Mouse (Mus musculus): ENCODE measurements around the gene Macrod1. TPM values are rescaled to one million over a fixed set of nuclear protein-coding genes. Genes with fewer than 3 reads are reported as not detected.
A peak's percentile ranks its signal among the peaks of the same experiment; 100 is the strongest.
"Not testable (repeated sequence)": the region's sequence is repeated elsewhere in the genome, so short reads cannot be mapped to it uniquely, and the experiment has no call there.

The Macrod1 gene
- 100 to 1,000 TPM; 201 to 216 TPM for total RNA-seq (2021)
- long read RNA-seq, experiment 1, transcript Macrod1-201 (11 exons, 1,228 nt), result major isoform, 169 of 212 reads
- long read RNA-seq, experiment 1, partial matches to known transcripts, result 4 of 212 reads
- long read RNA-seq, experiment 1, other reads (novel, unspliced or antisense), result 39 of 212 reads
- long read RNA-seq, experiment 2, transcript Macrod1-201 (11 exons, 1,228 nt), result major isoform, 191 of 229 reads
- long read RNA-seq, experiment 2, partial matches to known transcripts, result 6 of 229 reads
- long read RNA-seq, experiment 2, other reads (novel, unspliced or antisense), result 32 of 229 reads

DNA sequence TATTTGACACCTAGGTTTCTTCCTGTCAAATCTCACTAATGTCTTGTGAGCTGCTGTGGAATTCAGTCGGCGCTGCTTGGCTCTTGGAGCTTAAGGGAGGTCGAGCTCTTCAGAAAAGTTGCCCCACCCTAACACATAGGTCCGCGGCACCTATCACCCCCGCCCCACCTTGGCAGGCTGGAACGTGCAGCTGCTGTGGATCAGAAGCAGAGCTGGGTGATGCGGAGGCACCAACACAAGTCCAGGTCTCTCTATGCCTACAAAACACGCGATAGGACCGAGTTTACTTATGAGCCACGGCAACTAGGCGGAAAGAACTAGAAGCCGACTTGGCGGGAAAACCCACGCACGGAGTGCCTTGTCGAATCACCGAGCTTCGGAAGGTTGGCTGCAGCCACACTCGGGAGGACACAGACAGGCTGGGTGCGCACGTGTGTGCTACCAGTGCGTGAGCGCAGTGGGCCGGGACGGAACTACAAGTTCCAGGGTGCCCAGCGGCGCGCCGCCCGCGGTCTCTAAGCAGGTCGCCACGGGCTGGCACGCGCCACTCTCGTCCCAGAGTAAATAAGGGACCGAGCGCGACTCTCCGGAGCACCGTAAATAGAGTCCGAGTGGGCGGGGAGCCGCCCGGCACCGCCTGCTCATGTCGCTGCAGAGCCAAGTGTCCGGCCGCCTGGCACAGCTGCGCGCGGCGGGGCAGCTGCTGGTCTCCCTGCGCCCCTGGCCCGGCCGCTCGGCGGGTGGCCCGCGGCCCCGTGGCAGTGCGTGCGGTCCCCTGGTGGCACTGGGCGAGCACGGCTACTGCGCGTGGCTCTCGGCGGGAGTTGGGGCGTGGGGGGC lies at the start of gene Macrod1:
Gene Macrod1, plus strand, starts transcription at position 563 of the 840 bp plus-strand sequence.
- peak; percentile 86 for DNase-seq

DNA sequence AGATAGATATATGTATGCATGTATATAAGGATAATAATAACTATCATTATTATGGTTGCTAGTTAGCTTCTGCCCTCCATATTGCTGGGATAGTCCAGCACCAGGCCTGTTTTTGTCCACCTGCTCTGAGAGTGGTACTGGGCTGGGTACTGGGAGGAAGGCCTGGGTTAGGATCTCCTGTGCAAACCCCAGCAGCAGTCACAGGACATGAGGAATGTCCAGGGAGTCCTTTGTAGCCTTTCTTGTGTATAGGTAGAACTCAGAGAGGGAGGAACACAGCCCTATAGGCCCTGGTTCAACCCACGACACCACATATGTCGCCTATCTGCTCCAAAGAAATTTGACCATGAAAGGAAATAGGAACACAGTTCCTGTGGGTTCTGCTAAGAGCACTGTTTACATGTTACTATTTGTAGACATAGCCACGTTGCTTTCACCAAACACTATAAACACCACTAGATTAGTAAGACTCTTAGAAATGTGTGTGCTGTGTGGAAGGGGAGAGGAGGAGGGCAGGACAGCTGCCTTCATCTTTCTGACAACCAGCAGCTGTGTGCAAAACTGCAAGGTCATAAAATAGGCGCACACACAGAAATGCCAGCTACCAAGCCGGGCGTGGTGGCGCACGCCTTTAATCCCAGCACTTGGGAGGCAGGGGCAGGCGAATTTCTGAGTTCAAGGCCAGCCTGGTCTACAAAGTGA lies 49.6 kb upstream of the Macrod1 start:
- DNase-seq, result no peak

DNA sequence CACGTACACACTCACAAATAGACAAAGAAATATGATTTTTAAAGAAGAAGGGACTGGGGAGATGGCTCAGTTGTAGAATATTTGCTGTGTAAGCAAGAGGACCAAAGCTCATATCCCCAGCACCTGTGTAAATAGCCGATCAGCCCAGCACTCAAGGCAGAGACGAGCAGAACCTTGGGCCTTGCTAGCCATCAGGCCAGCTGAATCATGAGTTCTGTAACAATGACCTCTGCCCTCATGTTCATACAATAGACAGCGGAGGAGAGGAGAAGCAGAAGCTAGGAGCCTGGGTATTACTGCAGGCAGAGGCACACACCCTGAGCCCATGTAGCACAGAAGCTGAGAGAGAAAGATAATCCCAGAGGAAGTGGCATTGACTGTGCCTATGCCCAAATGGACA lies 44.2 kb upstream of the Macrod1 start:
- DNase-seq, result no peak

DNA sequence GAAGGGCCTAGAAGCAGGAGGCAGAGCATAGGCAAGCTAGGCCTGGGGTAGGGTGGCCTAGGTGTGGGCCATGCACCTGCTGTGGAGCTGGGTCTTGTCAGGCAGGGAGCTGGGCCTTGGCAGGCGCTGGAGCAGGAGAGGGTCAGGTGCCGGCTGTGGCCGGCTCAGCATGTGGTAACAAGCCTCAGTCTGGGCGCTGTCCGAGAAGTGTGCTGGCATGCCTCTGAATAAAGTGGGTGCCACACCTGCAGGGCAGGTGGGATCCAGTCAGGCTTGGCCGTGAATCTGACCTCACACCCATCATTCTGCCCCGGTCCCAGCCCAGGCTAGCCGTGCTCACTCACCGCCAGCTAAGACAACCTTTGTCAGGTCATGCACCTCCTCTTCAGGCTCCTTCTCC lies 42.6 kb upstream of the Macrod1 start:
- DNase-seq, result no peak

DNA sequence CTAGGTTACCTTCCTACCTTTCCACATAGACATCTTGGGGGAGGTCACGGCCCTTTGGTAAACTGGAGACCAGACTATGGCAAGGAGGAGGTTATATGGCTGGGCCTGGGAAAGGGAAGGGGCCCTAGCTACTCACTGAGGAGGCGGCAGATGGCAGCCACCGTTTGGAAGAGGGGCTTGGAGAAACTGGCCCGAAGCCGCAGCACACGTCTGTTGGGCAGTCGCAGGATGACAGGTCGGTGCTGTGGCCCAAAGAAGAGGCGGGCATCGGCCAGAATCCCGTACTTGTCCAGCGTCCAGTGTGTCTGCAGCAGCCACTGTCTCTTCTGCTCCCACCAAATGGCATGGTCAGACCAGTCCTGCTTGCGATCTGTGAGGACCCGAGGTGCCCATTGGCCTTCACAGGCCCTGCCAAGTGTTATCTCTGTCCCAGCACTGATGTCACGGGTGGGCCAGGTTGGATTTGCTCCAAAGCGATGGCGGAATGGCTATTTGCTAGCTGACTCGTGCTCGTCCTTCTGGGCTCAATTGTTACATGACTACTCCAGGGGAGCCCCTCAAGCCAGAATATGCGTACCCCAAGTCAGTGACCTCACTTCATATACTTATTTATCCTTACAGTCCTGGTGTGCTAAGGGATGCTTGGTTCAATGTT lies 42.0 kb upstream of the Macrod1 start:
- no peak for DNase-seq

DNA sequence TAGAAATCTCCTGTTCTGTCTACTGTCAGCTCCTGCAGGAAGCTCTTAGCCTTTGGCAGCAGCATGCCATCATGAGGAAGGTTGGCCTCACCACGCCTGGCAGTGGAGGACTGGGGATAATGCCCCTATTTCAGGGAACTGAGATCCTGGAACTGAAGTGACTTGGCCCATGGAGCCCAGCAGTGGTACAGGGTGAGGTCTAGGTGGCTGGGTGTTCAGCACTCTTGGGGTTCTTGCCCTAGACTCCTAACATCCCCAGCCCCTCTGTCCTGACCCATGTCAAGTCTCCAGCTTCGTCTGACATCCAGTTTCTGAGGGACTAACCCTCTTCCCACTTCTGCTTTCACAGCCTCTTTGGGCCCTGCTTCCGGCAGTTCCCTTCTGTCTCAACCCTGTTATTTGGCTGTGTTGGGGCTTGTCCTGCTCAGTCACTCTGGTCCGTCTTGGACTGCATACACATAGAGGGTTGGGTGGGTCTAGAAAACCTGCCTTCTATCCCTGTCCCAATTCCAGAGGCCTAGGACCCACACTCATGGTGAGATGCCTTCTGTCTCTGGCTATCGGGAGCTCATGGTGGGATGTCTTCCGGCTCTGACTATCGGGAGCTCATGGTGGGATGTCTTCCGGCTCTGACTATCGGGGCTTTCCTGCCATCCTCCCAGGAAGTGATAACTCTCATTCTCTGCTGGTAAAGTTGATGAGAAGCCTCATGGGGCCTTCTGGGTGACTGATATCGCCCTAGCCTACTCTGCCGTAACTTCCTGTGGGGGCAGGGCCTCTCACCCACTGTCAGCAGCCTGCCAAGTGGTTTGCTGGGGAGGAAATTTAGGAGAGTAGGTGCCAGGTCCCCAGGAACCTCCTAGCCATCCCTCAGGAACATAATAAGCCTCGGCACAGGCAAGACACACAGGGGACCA lies 38.8 kb upstream of the Macrod1 start:
- no peak for DNase-seq

DNA sequence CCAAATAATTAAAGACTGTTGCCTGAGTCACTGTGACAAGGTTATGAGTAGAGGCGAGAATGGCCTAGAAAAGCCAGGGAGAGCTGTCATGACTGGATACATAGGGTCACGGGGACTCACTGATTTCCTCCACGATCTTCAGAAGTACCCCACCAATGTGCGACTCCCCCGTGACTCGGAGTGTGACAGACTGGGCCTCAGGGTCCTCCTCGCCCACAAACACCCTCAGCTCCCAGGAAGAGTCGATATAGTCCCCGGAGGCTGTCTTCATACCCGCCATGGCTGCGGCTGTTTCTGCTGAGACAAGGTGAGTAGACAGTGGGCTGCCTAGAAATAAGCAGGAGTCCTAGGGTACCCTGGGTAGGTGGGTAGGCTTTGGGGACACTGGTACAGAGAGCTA lies 38.1 kb upstream of the Macrod1 start:
- DNase-seq, result no peak

DNA sequence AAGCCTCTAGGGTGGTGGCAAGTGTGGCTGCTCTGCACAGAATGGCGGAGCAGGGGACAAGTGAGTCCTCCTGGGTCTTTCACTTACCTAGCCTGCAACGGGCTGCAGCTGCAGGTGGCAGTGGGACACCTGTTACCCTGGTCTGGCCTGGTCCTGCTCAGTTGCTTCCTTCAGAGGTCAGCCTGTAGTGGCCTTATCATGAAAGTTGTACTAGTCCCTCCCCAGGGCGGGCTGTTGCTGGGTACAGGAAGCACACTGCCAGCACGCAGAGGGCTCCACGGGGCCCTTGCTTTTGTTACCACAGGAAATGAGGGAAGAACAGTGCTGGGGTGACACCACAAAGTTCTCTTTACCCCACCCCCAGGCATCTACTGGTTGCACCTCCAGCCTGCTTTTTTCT lies 37.4 kb upstream of the Macrod1 start, which contains the start of gene Fermt3:
Gene Fermt3, minus strand, starts transcription at position 279 of the 400 bp plus-strand sequence.
- DNase-seq, result no peak

DNA sequence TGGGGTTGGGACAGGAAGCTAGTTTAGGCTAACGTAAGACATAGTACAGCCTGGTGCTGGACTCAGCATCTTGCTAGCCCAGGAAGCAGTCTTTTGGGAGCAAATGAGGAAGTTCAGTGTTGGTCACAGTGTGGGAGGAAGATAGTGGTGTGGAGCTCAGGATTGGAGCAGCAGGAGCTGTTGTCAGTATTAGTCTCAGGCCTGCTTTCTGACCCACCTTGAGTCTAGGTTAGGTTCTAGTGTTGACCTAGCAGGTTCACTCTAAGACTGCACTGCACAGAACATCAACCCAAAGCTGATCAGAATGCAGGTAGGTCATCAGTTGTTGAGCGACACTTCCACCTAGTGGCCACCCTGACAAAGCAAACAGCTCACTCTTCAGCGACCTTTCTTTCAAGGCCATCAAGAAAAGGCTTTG lies 36.4 kb upstream of the Macrod1 start:
- DNase-seq, result no peak

DNA sequence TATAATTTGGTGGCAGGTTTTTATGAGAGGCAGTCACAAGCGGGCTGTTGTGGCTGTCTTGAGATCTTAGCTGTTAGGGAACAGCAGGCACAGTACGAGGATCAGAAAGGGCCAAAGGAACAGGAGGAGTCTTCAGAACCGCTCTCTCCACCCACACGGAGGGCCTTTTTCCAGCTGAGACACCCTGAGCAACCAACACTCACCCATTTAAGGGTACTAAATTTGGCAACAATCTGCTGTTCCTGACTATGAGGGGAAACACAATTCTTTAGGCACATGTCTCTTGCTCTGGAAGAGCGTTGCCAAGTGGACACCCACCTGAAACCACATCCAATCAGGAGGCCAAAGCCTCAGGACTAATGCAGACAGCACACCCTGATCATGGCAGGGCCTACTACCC lies 27.1 kb upstream of the Macrod1 start:
- DNase-seq, result no peak

DNA sequence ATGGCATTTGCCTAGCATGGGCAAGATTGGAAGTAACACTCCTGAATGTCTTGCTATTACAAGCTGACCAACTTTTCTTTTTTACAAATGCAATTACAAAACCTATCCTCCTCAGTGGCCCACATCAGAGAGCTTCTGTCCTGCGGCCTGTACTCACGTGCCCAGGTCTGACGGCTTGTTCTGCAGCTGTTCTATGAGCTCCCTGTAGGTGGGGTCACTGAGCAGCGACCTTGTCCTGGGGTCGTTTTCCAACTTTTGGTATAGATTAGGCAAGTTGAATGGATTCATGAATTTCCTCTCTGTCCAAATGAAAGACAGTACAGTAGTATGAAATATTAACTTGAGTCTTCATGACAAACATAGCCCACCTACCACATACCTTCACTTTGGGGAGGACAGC lies 22.6 kb upstream of the Macrod1 start:
- DNase-seq, result no peak

DNA sequence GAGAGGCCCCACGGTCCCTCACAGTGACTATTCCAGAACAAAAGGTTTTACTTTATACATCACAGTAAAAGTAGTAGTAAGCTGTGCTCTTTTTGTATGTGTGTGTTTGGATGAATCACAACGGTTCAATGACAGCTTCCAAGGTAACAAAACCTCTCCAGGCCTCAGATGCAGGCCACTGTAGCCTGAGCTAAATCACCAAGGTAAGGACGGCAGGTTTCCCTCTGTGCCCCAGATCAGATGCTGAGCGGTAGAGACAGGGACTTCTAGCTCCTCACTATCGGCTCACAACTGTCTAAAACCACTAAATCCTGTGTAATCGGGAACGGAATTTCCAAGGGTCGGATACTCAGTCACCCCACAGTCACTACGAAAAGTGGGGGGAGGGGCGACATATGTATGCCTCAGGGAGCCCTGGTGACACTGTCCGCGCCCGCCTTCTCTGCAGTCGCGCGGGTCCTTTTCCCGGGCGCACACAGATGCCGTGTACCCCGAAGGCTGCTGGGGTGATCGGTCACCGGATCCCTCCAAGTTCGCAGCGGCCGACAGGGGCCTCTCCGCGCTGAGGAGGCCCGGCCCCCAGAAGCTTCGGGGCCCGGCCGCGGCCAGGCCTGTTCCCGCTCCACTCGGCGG lies 17.4 kb upstream of the Macrod1 start:
- peak; percentile 55 for DNase-seq

DNA sequence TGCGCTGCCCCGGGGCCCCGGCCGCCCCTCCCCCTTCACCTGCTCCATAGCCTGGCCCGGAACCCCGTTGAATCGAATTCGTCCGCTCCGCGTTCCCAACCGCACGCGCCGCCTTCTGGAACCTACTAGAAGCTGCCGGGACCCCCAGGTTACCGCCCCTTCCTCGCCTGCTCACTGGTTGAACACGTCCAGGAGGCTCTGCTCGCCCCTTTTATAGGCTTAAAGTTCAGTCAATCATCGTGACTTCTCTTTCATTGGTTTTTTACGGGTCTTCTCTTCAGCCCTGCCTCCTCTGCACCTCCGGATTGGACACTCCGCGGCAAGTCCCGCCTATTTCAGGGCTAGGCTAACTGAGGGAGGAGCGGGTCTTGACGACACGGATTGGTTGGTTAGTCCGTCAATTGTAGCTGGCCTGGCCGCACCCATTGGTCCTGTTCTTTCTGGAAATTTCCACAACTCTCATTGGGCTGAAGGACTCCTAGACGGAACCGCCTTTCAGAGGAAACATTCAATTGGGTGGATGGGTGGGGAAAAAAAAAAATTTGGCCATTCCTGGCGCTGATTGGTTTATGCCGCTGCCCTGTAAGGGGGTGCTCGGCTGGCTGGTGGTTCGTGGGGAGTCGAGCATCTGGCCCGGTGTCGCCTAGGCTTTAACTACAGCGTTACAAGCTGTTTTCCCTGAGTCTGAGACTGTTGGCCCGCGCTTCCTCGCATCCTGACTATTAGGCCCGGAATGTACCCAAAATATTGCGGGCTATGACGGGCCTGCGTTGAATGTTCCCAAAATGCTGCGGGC lies 16.6 kb upstream of the Macrod1 start, which contains the start of gene Stip1:
Gene Stip1, minus strand, starts transcription at position 127 of the 796 bp plus-strand sequence.
- peak; percentile 96 for DNase-seq

DNA sequence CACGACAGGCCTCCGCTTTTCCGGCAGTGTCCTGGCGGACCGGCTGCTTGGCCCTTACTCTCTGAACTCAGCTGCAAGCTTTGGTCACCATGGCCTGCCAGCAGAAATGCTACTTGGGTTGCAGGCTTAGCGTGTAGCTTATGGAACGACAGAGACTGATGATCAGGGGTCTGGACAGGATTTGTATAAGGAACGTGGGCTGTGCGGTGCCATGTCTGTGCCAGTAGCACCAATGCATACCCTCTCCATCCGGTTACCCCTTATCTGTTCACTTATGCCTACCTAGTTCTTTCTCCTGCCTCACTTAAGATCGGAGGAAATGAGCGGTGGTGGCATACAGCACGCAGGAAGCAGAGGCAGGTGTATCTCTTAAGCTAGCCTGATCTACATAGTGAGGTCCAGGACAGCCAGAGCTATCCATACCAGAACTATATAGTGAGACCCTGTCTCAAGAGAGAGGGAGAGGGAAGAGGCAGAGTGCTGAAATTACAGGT lies 15.9 kb upstream of the Macrod1 start:
- no peak for DNase-seq

DNA sequence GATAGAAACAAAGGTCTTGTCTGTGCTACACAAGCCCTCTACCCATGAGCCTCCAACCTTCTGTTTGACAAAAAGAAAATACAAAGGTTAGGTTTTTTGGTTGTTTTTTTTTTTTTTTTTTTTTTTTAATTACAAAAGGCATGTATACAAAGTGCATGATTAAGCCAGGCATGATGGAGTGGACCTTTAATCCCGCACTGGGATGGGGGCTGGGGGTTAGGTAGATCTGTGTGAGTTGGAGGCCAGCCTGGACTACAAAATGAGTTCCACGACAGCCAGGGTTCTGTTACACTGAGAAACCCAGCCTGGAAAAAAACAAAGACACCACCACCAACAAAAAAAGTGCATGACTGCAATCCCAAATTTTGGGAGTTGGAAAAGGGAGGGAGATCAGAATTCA lies 15.4 kb upstream of the Macrod1 start:
- DNase-seq, result no peak

DNA sequence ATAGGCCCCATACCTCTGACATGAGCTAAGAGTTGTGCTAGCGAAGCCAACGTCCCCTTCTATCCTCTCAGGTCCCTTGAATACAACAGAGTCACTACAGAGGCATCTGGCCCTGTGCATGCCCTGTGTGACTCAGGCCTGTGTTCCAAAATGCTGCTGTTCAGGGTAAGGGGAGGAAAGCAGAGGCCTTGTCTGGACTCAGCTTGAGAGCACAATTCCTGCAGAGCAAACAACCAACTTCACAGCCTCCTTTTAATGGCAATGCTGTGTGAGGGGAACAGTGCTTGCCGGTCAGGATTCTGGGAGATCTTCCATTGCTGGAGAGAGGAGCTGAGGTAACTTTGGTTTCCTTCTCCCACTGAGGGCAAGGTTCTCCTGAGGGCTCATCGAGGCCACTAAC lies 12.3 kb upstream of the Macrod1 start:
- no peak for DNase-seq

DNA sequence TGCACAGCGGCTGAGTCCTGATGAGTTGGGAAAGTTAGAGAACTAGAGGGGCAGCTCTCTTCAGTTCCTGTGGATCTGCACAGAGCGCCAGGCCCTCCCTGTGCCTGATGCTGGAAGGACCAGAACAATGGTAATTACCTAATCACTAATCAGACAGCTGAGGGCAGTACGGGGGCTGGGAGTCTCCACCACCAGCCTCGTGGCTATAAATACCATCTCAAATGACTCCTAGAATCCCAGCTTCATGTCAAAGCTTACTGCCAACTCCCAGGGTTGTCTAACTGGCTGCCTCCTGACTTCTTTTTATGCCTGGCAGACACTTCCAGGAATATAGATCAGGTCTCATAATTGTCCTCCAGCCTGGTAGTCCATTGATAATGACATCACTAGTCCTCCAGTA lies 11.9 kb upstream of the Macrod1 start:
- no peak for DNase-seq

DNA sequence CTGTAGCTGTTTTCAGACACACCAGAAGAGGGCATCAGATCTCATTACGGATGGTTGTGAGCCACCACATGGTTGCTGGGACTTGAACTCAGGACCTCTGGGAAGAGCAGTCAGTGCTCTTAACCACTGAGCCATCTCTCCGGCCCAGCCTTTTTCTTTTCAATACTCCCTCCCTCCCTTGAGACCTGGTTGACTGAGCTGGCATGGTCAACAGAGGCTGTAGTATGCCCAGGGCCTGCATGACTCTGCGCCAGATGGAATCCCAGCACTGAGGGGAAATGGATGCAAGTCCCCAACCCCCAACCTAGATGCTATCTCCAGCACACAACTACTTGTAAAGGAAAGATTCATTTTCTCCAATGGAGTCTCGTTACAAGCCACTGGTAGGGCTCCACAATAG lies 3.2 kb upstream of the Macrod1 start:
- DNase-seq, result not testable (repeated sequence)

DNA sequence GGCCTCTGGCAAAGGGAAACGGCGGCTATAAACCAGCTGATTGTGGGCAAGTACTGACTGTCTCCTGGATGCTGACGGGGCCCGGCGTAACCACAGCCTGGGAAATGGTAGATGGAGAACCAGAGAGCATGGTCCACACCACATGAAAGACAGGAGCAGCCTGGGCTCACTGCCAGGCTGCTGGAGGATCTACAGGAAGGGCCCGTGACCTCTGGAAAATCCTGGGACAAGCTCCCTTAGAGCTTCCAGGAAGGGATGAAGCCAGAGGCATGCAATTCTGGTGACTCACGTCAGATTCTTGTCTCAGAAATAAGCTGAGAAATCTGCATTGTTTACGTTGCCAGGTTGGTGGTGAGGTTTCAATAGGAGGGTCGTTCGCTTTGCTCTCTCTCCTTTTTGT lies 1.8 kb upstream of the Macrod1 start:
- no peak for DNase-seq

DNA sequence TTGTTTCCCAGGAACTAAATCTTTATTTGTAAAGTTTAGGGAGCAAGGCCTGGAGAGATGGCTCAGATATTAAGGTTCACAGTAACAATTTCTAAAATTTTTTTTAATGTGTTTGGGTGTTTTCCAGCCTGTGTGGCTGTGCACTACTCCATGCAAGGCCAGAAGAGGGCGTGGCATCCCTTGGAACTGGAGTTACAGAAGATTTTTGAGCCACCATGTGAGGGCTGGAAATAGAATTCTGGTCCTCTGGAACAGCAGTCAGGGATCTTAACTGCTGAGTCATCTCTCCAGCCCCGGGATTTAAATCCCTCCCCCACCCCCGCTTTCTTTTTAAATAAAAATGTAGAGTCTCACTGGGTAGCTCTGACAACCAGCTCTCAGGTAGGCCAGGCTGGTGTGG lies 1.4 kb upstream of the Macrod1 start:
- no peak for DNase-seq

Measured in gastrocnemius, postnatal 10 days (tissue).